Mouse (Mus musculus) liver, adult 2 months (tissue): ENCODE results near the gene Atxn1.

Source experiments
- CTCF ChIP-seq: fragments of 200-500 bp; IDR thresholded peaks from 2 replicates; pipeline ENCODE4 v1.5.1; 2011; ENCODE audit warnings: low read depth, low read length, control low read depth
- POLR2A ChIP-seq: fragments of 200-500 bp; IDR thresholded peaks from 2 replicates; pipeline ENCODE4 v1.6.1; 2011; ENCODE audit warnings: low read length, control low read depth; ENCODE audit not compliant: insufficient read depth; ENCODE audit errors: extremely low read depth

- TF ChIP-seq CTCF (no peak), POLR2A (no peak)
Measured at GRCm38 (mm10) chr13:45749222-45749621, 215.6 kb downstream of the Atxn1 start.
